Mouse (Mus musculus) natural killer cell, adult 2 months (primary cell): ENCODE results near the gene Tnfsf10.

Source experiments
- DNase-seq, 2 experiments: peaks; one replicate each; pipeline ENCODE4 v3.0.0; 2022; ENCODE audit warnings: low spot score in 2 of 2

Tnfsf10 gene

GRCm38 (mm10) chr3:27306815-27307214 is 10.0 kb upstream of the Tnfsf10 start:
- no peak for DNase-seq

DNA sequence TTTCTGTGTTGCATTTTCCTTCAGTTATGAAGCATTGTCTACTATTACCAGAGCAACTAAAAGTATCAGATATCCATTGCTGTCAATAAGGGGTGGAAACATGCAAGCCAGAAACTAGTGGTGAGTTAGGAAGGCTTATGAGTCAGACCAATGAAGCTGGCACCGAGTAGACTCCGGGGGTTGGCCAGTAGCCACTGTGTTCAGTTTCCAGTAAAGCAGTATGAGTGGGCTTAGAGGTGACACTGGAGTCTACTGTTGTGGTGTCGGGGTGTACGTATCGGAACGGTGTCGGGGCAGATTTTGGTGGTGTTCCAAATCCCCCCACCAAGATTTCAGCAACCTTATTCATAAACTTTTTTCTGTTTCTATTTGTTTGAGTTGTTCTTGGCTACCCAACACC is 5.9 kb upstream of the Tnfsf10 start:
- DNase-seq: no peak

DNA sequence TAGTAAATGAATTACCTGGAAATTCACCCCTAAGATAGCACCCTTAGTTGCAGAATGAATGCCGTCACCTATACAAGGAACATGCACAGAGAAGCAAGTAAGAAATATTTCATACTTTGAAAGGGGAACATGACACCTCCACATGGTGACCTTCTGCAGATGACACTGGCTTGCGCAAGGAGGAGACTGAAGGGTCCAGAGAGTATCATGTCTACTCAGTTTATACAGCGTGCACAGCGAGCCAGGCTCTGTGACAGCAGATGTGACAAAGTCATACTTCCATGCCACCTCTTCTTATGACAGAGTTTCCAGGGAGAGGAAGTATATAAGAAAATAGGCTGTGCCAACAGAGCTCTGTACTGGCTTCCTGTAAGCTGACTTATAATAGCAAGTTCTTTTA is 5.4 kb upstream of the Tnfsf10 start:
- DNase-seq: no peak

GRCm38 (mm10) chr3:27314506-27315164 is 2.2 kb upstream of the Tnfsf10 start:
- no peak for DNase-seq

DNA sequence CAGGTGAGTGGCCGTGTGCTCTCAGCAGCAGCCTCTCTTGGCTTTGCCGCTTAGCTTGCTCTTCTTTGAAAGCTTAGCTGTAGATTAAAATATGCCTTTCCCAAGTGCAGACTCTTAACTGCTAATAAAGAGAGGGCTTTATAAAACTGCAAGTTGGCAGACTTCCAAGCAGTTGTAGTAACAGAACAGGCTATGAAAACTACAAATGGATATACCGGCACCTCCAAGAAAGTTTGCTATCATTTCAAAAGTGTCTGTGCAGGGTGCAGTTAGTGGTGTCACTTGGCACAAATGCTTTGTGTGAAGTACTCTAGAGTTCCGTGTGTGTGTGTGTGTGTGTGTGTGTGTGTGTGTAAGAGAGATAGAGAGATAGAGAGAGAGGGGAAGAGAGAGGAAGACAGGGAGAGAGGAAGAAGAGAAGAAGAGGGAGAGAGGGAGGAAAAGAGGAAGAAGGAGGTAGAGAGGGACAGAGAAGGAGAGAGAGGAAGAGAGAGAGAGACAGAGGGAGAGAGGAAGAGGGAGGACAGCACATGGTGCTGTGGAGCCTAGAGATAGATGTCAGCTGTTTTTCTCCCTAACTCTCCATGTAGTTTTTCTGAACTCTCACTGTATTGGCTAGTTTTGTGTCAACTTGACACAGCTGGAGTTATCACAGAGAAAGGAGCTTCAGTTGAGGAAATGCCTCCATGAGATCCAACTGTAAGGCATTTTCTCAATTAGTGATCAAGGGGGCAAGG is 628 bp downstream of the Tnfsf10 start:
- DNase-seq: no peak

- DNase-seq: peak in 1 of 2 experiments; percentile 30
Observed at GRCm38 (mm10) chr3:27319650-27320049, 2.8 kb downstream of the Tnfsf10 start.

GRCm38 (mm10) chr3:27320613-27321495 is 4.0 kb downstream of the Tnfsf10 start:
- DNase-seq: no peak

DNA sequence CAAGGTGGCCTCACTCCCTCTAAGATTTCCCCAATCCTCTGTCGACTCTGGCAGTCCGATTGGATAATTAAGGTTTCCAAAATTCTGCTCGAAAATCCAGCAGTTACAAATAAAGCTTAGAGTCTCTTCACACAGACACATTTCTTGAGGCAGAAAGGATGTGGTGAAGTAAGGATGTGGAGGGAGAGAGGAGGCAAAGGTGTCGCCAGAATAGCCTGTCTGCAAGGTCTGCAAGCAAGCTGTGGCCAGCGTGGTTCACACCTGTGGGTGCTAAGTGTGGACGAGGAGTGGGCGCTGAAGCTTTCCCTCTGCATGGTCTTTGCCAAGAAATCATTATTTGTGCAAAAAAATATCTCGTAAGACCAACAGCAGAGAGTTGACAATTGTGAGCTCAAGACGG is 5.8 kb downstream of the Tnfsf10 start:
- DNase-seq: peak; percentile 36 to 61

- no peak for DNase-seq
Observed at GRCm38 (mm10) chr3:27323551-27323950, 6.7 kb downstream of the Tnfsf10 start.

DNA sequence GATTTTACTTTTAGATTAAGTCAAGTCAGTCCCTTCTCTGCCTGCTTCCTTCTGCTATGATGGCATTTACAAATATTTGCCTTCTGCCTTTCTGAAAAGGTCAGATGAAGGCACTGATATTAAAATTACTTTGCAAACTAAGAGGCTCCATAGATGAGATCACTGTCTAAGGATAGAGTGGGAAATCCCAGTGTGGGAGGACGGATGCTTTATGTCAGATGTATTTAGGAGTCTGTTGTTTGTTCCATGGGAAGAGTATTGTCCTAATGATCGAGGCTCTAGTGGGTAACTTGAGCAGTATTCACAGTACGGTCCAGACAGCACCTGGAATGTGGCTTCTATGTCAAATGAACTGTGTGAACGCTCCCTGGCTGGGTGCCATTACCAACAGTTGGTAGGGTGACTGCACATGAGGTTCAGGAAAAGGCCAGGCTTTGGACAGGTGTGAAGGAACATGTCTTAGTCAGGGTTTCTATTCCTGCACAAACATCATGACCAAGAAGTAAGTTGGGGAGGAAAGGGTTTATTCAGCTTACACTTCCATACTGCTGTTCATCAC is 9.9 kb downstream of the Tnfsf10 start:
- DNase-seq: no peak

- DNase-seq: no peak
Observed at GRCm38 (mm10) chr3:27330706-27331105, 13.9 kb downstream of the Tnfsf10 start.

- DNase-seq: no peak
Observed at GRCm38 (mm10) chr3:27338437-27338836, 21.6 kb downstream of the Tnfsf10 start.

DNA sequence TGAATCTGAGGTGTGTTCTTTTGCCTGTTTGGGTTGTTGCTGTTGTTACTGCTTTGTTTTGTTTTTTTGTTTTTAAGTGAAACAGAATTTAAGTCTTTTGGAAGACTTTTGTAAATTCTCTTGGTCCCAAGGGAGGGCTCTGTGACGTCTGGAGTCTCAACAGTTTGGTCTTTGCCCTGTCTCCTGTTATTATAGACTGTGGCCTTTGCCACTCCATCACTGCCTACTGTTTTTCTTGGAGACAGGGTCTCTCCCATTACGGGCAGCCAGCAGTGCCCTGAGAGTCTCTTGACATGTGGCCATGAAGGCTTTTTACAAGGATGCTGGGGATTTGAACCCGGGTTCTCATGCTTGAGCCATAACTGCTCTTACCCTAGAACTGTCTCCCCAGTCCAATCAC is 22.1 kb downstream of the Tnfsf10 start:
- no peak for DNase-seq

- no peak for DNase-seq
Observed at GRCm38 (mm10) chr3:27340757-27341156, 23.9 kb downstream of the Tnfsf10 start.

- DNase-seq: no peak
Observed at GRCm38 (mm10) chr3:27342462-27342861, 25.6 kb downstream of the Tnfsf10 start.

GRCm38 (mm10) chr3:27345526-27345925 is 28.7 kb downstream of the Tnfsf10 start:
- peak; percentile 65 to 74 for DNase-seq

- DNase-seq: no peak
Observed at GRCm38 (mm10) chr3:27348462-27348861, 31.6 kb downstream of the Tnfsf10 start.

DNA sequence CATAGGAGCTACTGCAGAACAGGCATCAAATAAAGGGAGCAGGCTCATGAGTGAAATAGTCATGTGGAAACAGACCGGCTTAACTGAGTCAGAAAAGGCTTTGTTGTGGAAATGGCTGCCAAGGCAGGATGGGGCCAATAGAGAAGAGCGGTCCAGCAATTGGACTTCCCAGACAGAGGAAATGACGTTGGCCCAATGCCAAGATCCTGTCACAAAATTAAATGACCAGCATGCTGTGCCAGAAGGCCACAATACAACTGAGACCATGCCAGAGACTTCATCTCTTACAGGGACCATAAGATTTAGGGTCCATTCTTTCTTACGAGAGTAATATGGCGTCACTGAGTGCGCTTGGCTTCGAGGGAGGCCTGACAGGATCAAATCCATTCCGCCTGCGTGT is 34.3 kb downstream of the Tnfsf10 start:
- DNase-seq: no peak

GRCm38 (mm10) chr3:27359100-27359720 is 42.4 kb downstream of the Tnfsf10 start:
- DNase-seq: no peak

DNA sequence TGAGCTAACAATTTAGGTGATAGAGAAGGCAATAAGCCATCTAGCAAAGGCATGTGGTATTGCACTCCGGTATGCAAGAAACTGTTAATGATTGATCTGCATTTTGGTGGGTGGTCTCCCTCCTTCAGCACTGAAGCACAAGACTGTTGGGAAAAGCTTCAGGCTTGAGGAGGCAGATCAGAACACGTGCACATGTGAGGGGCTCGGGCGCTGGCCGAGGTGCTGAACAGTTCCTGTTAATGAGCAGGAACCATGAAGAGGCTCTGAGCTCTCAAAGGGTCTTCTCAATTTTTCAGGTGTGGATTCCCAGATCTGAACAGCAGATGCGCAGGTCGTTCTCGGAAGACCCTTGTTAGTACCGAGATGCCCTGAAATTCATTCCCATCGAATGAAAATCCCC is 53.3 kb downstream of the Tnfsf10 start:
- DNase-seq: no peak

GRCm38 (mm10) chr3:27370582-27371275 is 53.9 kb downstream of the Tnfsf10 start:
- DNase-seq: no peak
